Mouse (Mus musculus): ENCODE measurements at regions not wholly inside any gene's neighbourhood (a gene's known extent, or its start where the extent isn't known, plus 50 kb on each side); places are given as distances from the start of the nearest gene placed in this dataset.

DNA sequence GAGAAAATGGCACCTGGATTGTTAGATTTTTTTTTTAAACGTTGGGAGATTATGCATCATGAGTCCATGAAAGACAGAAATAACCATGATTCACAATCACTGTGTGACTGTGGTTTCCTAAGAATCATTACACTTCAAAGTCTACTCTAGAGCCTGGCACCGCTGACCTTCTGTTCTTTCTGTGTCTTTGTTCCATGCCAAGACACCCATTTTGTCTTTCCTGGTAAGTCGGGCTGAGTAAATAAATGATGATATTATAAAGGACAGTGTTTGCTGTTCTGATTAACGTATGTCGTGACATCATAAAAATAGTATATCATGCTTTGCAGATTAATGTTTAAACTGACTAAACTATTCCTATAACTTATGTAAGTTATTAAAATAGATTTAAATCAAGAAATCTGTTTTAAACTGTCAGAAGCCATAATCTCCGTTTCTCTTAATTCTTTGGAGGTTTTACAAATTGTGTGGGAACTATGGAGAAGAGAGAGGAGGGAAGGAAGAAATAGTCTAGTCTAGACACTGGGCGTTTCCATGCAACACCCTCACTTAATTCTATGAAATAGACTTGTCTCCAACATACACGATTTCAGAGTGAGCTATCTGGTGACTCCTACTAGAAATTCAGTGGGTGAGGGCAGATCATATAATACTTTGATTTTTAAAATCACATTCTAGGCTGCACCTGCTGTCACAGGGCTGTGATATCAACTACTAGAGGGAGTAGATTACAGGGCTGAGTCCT, 388.7 kb downstream of the Klf5 start:
- no peaks in the 10 kb centered on the region for H3K27me3 ChIP-seq (ENCODE audit: control insufficient read depth, insufficient read depth, low read length)
- DNase-seq: no peak
- H3K9me3 ChIP-seq (ENCODE audit: control insufficient read depth, low read length): no peaks in the 10 kb centered on the region
- ATAC-seq (ENCODE audit: low FRiP score, low TSS enrichment): no peak
- no peaks in the 10 kb centered on the region for H3K4me1 ChIP-seq (ENCODE audit: control insufficient read depth, insufficient read depth, low read length)
- no peak overlapping the region for H3K4me2 ChIP-seq (ENCODE audit: low read length)
- H3K9ac ChIP-seq (replicated peaks; ENCODE audit: low read length): no peak overlapping the region
- H3K27ac ChIP-seq (replicated peaks; ENCODE audit: low read depth, low read length): no peak overlapping the region
- WGBS: 88% methylated on average over 8 of the region's 8 CpGs
- H3K4me3 ChIP-seq (replicated peaks; ENCODE audit: low read depth, low read length): no peak overlapping the region
- no peaks in the 10 kb centered on the region for H3K36me3 ChIP-seq (ENCODE audit: control insufficient read depth, insufficient read depth, low read length)

DNA sequence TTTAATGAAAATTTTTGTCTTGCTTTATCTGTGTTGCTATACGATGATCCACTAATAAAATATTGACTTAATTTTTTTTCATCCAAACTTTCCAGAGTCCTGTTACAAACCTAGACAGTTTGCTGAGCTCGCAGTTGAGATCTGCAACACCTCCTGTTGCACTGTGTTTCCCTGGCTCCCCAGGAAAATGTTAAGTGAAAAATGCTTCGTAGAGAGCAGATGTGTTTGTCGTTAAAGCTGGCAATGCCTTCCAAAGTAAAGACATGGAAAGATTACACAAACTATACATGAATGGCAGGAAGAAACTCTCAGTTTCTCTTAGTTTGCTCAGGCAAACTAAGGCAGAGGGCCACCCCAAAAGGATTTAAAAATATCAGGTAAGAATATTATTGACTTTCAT, 389.9 kb downstream of the Klf5 start:
- Histone ChIP-seq H3K9me3 (ENCODE audit: control insufficient read depth, low read length) (no peaks in the 10 kb centered on the region), H3K4me3 (replicated peaks; ENCODE audit: low read depth, low read length) (no peak overlapping the region), H3K36me3 (ENCODE audit: control insufficient read depth, insufficient read depth, low read length) (no peaks in the 10 kb centered on the region), H3K4me2 (ENCODE audit: low read length) (no peak overlapping the region), H3K27me3 (ENCODE audit: control insufficient read depth, insufficient read depth, low read length) (no peaks in the 10 kb centered on the region), H3K27ac (replicated peaks; ENCODE audit: low read depth, low read length) (no peak overlapping the region), H3K4me1 (ENCODE audit: control insufficient read depth, insufficient read depth, low read length) (no peaks in the 10 kb centered on the region), H3K9ac (replicated peaks; ENCODE audit: low read length) (no peak overlapping the region)
- ATAC-seq (ENCODE audit: low FRiP score, low TSS enrichment) (no peak), DNase-seq (no peak)
- WGBS: 87% methylated on average over 4 of the region's 4 CpGs

DNA sequence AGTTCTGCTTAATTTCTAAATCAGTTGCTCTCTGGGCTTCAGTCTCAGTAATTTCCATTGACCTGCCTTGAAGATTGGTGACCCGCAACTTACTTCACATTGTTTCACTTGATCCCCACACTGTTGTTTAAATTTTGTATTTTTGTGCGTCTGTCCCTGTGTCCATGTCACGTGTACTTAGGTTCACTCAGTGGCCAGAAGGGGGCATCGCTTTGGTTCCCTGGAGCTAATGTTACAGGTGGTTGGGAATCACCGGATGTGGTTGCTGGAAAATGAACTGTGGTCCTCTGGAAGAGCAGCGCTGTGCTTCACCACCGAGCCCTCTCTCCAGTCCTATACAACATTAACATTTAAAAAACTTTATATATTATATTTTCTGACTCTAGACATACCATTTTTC, 397.8 kb downstream of the Klf5 start:
- no peak overlapping the region for H3K27ac ChIP-seq (replicated peaks; ENCODE audit: low read depth, low read length)
- no peaks in the 10 kb centered on the region for H3K9me3 ChIP-seq (ENCODE audit: control insufficient read depth, low read length)
- H3K4me3 ChIP-seq (replicated peaks; ENCODE audit: low read depth, low read length): no peak overlapping the region
- no peaks in the 10 kb centered on the region for H3K36me3 ChIP-seq (ENCODE audit: control insufficient read depth, insufficient read depth, low read length)
- WGBS: 94% methylated on average over 7 of the region's 7 CpGs
- H3K4me2 ChIP-seq (ENCODE audit: low read length): no peak overlapping the region
- no peak overlapping the region for H3K9ac ChIP-seq (replicated peaks; ENCODE audit: low read length)
- ATAC-seq (ENCODE audit: low FRiP score, low TSS enrichment) (no peak), DNase-seq (no peak)
- H3K27me3 ChIP-seq (ENCODE audit: control insufficient read depth, insufficient read depth, low read length): no peaks in the 10 kb centered on the region
- H3K4me1 ChIP-seq (ENCODE audit: control insufficient read depth, insufficient read depth, low read length): no peaks in the 10 kb centered on the region

DNA sequence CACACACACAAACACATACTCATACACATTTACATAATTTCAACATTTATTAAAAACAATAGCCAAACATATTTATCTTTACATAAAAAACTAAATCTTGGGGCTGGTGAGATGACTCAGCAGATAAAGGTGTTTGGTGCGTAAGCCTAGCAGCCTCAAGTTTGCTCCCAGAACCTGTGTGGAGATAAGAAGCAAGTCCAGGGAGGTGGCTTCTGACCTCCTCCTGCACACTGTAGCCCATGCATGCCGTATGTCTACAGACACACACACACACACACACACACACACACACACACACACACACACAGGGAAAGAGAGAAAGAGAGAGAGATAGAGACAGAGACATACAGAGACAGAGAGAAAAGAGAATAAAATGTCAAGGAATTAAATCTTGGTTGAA, 401.1 kb downstream of the Klf5 start:
- ATAC-seq (ENCODE audit: low FRiP score, low TSS enrichment): no peak
- Histone ChIP-seq H3K36me3 (ENCODE audit: control insufficient read depth, insufficient read depth, low read length) (no peaks in the 10 kb centered on the region), H3K4me2 (ENCODE audit: low read length) (no peak overlapping the region), H3K4me3 (replicated peaks; ENCODE audit: low read depth, low read length) (no peak overlapping the region), H3K9ac (replicated peaks; ENCODE audit: low read length) (no peak overlapping the region), H3K4me1 (ENCODE audit: control insufficient read depth, insufficient read depth, low read length) (no peaks in the 10 kb centered on the region), H3K27ac (replicated peaks; ENCODE audit: low read depth, low read length) (no peak overlapping the region), H3K9me3 (ENCODE audit: control insufficient read depth, low read length) (no peaks in the 10 kb centered on the region), H3K27me3 (ENCODE audit: control insufficient read depth, insufficient read depth, low read length) (no peaks in the 10 kb centered on the region)
- 84% methylated on average over 2 of the region's 2 CpGs for WGBS
- DNase-seq: no peak

DNA sequence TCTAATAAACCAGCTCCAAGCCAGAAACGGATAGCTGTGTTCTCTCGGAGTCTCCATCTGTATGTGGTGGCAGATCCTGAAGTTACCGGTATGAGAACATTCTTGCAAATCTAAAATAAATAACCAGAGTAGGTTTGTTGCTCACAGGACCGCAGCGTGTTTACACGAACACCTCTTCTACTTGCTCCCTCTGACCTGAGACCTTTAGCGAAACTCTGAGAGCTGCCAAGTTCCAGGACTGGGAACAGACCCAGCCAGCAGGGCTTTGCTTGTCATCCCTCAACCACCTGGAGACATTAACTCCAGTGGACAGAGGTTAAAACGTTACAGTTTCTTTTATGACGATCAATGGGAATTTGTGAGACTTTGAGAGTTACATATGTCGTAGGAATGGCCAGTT, 407.5 kb downstream of the Klf5 start:
- WGBS: 94% methylated on average over 10 of the region's 10 CpGs

DNA sequence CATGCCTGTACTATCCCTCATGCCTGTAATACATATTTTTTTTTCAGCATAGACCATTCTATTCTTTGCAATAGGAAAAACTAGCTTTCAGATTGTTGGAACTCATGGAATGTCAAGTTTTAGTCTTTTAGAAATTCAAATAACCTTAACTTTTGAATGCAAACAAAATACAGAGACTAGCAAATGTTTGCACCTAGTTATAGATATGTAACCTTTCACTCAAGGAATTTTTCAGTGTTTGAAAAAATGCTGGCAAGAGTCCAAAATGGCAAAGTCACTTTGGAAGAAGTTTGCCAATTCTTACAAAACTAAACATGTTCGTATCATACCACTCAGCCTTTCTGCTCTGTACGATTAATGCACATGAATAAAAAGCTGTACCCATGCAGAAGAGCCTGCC, 409.6 kb downstream of the Klf5 start:
- Histone ChIP-seq H3K9me3 (ENCODE audit: control insufficient read depth, low read length) (no peaks in the 10 kb centered on the region), H3K4me2 (ENCODE audit: low read length) (no peak overlapping the region), H3K27ac (replicated peaks; ENCODE audit: low read depth, low read length) (no peak overlapping the region), H3K4me1 (ENCODE audit: control insufficient read depth, insufficient read depth, low read length) (no peaks in the 10 kb centered on the region), H3K27me3 (ENCODE audit: control insufficient read depth, insufficient read depth, low read length) (no peaks in the 10 kb centered on the region), H3K36me3 (ENCODE audit: control insufficient read depth, insufficient read depth, low read length) (no peaks in the 10 kb centered on the region), H3K4me3 (replicated peaks; ENCODE audit: low read depth, low read length) (no peak overlapping the region), H3K9ac (replicated peaks; ENCODE audit: low read length) (no peak overlapping the region)
- no peak for DNase-seq
- no peak for ATAC-seq (ENCODE audit: low FRiP score, low TSS enrichment)
- WGBS: 81% methylated on average over 2 of the region's 2 CpGs

More for the DNA sequence above, 407.5 kb downstream of the Klf5 start:
- no peak overlapping the region for H3K4me3 ChIP-seq (replicated peaks; ENCODE audit: low read depth, low read length)
- H3K27me3 ChIP-seq (ENCODE audit: control insufficient read depth, insufficient read depth, low read length): no peaks in the 10 kb centered on the region
- ATAC-seq (ENCODE audit: low FRiP score, low TSS enrichment) (no peak), DNase-seq (no peak)
- no peak overlapping the region for H3K4me2 ChIP-seq (ENCODE audit: low read length)
- no peaks in the 10 kb centered on the region for H3K36me3 ChIP-seq (ENCODE audit: control insufficient read depth, insufficient read depth, low read length)
- no peak overlapping the region for H3K9ac ChIP-seq (replicated peaks; ENCODE audit: low read length)
- H3K27ac ChIP-seq (replicated peaks; ENCODE audit: low read depth, low read length): no peak overlapping the region
- no peaks in the 10 kb centered on the region for H3K9me3 ChIP-seq (ENCODE audit: control insufficient read depth, low read length)
- H3K4me1 ChIP-seq (ENCODE audit: control insufficient read depth, insufficient read depth, low read length): no peaks in the 10 kb centered on the region

DNA sequence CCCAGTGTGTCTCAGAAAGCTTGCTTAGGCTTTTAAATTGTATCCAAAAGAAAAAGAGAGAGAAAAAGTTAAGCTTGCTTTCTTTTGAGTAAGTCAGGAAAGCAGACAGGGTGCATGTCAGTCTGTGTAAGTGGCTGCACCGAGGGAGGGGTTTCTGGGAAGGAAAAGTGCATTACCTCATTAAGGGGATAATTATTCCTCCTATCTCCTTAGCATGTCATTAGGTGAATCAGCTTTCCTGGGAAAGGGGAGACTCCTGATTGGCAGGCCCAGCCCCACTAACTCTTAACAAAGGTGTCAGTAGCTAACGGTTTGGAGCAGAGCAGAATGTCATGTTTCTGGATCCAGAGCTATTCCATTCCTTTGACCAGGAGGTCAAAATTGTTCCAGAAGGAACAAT, 411.3 kb downstream of the Klf5 start:
- Histone ChIP-seq H3K4me1 (ENCODE audit: control insufficient read depth, insufficient read depth, low read length) (no peaks in the 10 kb centered on the region), H3K4me2 (ENCODE audit: low read length) (no peak overlapping the region), H3K36me3 (ENCODE audit: control insufficient read depth, insufficient read depth, low read length) (no peaks in the 10 kb centered on the region), H3K4me3 (replicated peaks; ENCODE audit: low read depth, low read length) (no peak overlapping the region), H3K9me3 (ENCODE audit: control insufficient read depth, low read length) (no peaks in the 10 kb centered on the region), H3K27me3 (ENCODE audit: control insufficient read depth, insufficient read depth, low read length) (no peaks in the 10 kb centered on the region), H3K27ac (replicated peaks; ENCODE audit: low read depth, low read length) (no peak overlapping the region), H3K9ac (replicated peaks; ENCODE audit: low read length) (no peak overlapping the region)
- ATAC-seq (ENCODE audit: low FRiP score, low TSS enrichment) (no peak), DNase-seq (no peak)
- WGBS: 37% methylated on average over 2 of the region's 2 CpGs

DNA sequence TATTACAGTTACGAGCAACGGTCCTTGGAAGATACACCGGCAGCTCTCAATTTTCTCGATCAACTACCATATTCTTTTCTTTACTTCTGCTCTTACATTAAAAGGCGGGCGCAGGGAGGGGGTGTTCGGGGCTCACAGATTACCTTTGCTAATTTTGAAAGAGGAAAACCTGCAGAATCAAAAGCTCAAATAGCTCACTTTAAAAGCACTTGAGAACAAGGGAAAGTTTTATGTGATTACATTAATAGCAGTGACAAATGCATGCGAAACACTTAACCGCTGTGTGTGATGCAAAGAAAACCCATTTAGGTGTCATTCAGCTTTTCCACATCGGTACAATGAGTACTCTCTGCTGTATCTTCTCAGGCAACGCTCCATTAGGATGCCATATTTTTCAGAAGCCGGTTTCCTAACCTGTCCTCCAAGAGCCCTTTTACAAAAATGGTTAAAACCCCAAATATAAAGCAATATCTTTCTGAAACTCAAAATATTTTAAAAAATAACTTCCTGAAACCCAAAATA, 412.2 kb downstream of the Klf5 start:
- H3K27ac ChIP-seq (replicated peaks; ENCODE audit: low read depth, low read length): no peak overlapping the region
- no peak overlapping the region for H3K4me3 ChIP-seq (replicated peaks; ENCODE audit: low read depth, low read length)

DNA sequence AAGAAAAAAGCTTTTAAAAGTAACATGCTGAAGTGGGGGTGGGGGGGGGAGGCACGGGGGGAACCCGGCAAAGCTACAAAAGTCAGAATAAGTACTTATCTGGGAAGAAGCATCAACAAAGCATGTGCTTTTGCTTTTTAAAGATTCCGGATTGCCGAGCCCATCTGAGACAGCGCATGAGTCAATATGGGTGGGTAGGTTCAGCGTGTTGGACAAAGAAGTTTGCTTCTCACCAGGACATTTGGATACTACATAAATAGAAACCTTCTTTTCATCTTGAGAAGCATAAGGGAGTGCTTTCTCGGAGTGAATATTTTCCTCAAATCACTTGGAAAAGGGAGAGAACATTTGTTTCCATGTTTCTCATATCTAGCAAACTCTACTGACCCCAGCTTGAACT, 414.1 kb downstream of the Klf5 start:
- 89% methylated on average over 7 of the region's 7 CpGs for WGBS
- no peak for DNase-seq
- Histone ChIP-seq H3K9ac (replicated peaks; ENCODE audit: low read length) (no peak overlapping the region), H3K9me3 (ENCODE audit: control insufficient read depth, low read length) (no peaks in the 10 kb centered on the region), H3K4me3 (replicated peaks; ENCODE audit: low read depth, low read length) (no peak overlapping the region), H3K27me3 (ENCODE audit: control insufficient read depth, insufficient read depth, low read length) (no peaks in the 10 kb centered on the region), H3K27ac (replicated peaks; ENCODE audit: low read depth, low read length) (no peak overlapping the region), H3K4me1 (ENCODE audit: control insufficient read depth, insufficient read depth, low read length) (no peaks in the 10 kb centered on the region), H3K4me2 (ENCODE audit: low read length) (no peak overlapping the region), H3K36me3 (ENCODE audit: control insufficient read depth, insufficient read depth, low read length) (no peaks in the 10 kb centered on the region)
- no peak for ATAC-seq (ENCODE audit: low FRiP score, low TSS enrichment)

More for the DNA sequence above, 412.2 kb downstream of the Klf5 start:
- no peaks in the 10 kb centered on the region for H3K9me3 ChIP-seq (ENCODE audit: control insufficient read depth, low read length)
- WGBS: 95% methylated on average over 12 of the region's 12 CpGs
- no peak overlapping the region for H3K9ac ChIP-seq (replicated peaks; ENCODE audit: low read length)
- DNase-seq (no peak), ATAC-seq (ENCODE audit: low FRiP score, low TSS enrichment) (no peak)
- H3K4me1 ChIP-seq (ENCODE audit: control insufficient read depth, insufficient read depth, low read length): no peaks in the 10 kb centered on the region
- H3K27me3 ChIP-seq (ENCODE audit: control insufficient read depth, insufficient read depth, low read length): no peaks in the 10 kb centered on the region
- H3K4me2 ChIP-seq (ENCODE audit: low read length): no peak overlapping the region
- no peaks in the 10 kb centered on the region for H3K36me3 ChIP-seq (ENCODE audit: control insufficient read depth, insufficient read depth, low read length)

Measured in midbrain, embryonic 14.5 days (tissue).